Comparison of ENCODE assay signal across 10 mouse cellular contexts in genomic region chr8:45109371-45110063, GRCm38 (mm10). TPM values are rescaled to one million over a fixed set of nuclear protein-coding genes. Genes with fewer than 3 reads are reported as not detected.
A peak's percentile ranks its signal among the peaks of the same experiment; 100 is the strongest.
DNase-seq lines count a peak whose midpoint lies in the region; ATAC-seq and TF ChIP-seq lines count a peak whose summit lies in the region.
"Had no signal": no experiment of that assay in that cellular context is flagged by ENCODE, and none has a peak within 500 bp of the region (broad histone marks: within the 10 kb centered on the region; RNA-seq: fewer than 3 reads in every experiment).

No protein-coding gene starts in this region.

- H3K9me3 ChIP-seq in kidney, embryonic 14.5 days (ENCODE audit: control insufficient read depth, low read length): no peaks in the 10 kb centered on the region
- no peaks in the 10 kb centered on the region for H3K9me3 ChIP-seq in midbrain, embryonic 16.5 days (replicated peaks; ENCODE audit: control insufficient read depth, low read length, poor library complexity, severe bottlenecking)

- no peak for DNase-seq in kidney, postnatal 14 days
- peak; percentile 33 to 78 for DNase-seq in layer of hippocampus, adult 18-20 months (ENCODE audit: low spot score in 2 of 2)
- no peak for DNase-seq in urinary bladder, postnatal 25 days (ENCODE audit: low spot score)
- no peak for DNase-seq in B cell, adult 2 months
- no peak for DNase-seq in kidney, adult 9 months

- H3K4me1 ChIP-seq in kidney, embryonic 14.5 days (ENCODE audit: control insufficient read depth, insufficient read depth, low read length): no peaks in the 10 kb centered on the region
- 0 out of 2 replicates have a peak, but pooled peaks cover 2% of the 10 kb centered on the region for H3K4me1 ChIP-seq in embryonic fibroblast, embryonic 13.5 days (ENCODE audit: control insufficient read depth, insufficient read depth, low read length)
- peaks cover 7% of the 10 kb centered on the region; the same call in 1 of the 2 replicates for H3K4me1 ChIP-seq in midbrain, embryonic 16.5 days (ENCODE audit: control insufficient read depth, insufficient read depth, low read length)

- TF ChIP-seq CTCF in embryonic fibroblast, embryonic 13.5 days (IDR thresholded peaks at IDR 0.05; ENCODE audit: borderline replicate concordance, insufficient read depth, low read length): no peak

- H3K36me3 ChIP-seq in kidney, embryonic 14.5 days (ENCODE audit: control insufficient read depth, insufficient read depth, low read length): no peaks in the 10 kb centered on the region
- no peaks in the 10 kb centered on the region for H3K36me3 ChIP-seq in midbrain, embryonic 16.5 days (ENCODE audit: control insufficient read depth, insufficient read depth, low read length)

- H3K4me2 ChIP-seq in kidney, embryonic 14.5 days (replicated peaks; ENCODE audit: low read depth, low read length): peak overlapping the region; percentile 39
- peak overlapping the region; percentile 71 for H3K4me2 ChIP-seq in midbrain, embryonic 16.5 days (ENCODE audit: low read length)

- peaks cover 3% of the 10 kb centered on the region; the same call in 1 of the 2 replicates for H3K27me3 ChIP-seq in kidney, embryonic 14.5 days (ENCODE audit: control insufficient read depth, insufficient read depth, low read length)
- no peaks in the 10 kb centered on the region for H3K27me3 ChIP-seq in midbrain, embryonic 16.5 days (ENCODE audit: control insufficient read depth, insufficient read depth, low read depth, low read length)

- WGBS in kidney, embryonic 14.5 days: 27% methylated on average over 13 of the region's 13 CpGs
- 25% methylated on average over 13 of the region's 13 CpGs for WGBS in midbrain, embryonic 16.5 days

- no peak for TF ChIP-seq POLR2A in embryonic fibroblast, embryonic 13.5 days (IDR thresholded peaks at IDR 0.05; ENCODE audit: low read depth, low read length)

- no peak overlapping the region for H3K9ac ChIP-seq in kidney, embryonic 14.5 days (ENCODE audit: low read depth, low read length)
- peak overlapping the region; percentile 54 for H3K9ac ChIP-seq in midbrain, embryonic 16.5 days (ENCODE audit: low read depth, low read length)

- peak overlapping the region; percentile 28; the same call in 1 of the 2 replicates for H3K4me3 ChIP-seq in kidney, embryonic 14.5 days (ENCODE audit: low read length)
- H3K4me3 ChIP-seq in embryonic fibroblast, embryonic 13.5 days (ENCODE audit: insufficient read depth, low read length): peak overlapping the region; percentile 29; the same call in 1 of the 2 replicates
- peak overlapping the region; percentile 36 for H3K4me3 ChIP-seq in midbrain, embryonic 16.5 days (ENCODE audit: low read depth, low read length)

- no peak overlapping the region for H3K27ac ChIP-seq in kidney, embryonic 14.5 days (ENCODE audit: low read depth, low read length)
- H3K27ac ChIP-seq in embryonic fibroblast, embryonic 13.5 days (ENCODE audit: insufficient read depth, low read length): no peak overlapping the region
- H3K27ac ChIP-seq in midbrain, embryonic 16.5 days (ENCODE audit: low read length): 0 out of 2 replicates have a peak overlapping the region, but pooled peaks have one; percentile 28

- ATAC-seq in kidney, embryonic 14.5 days (ENCODE audit: low FRiP score, low TSS enrichment): peak; percentile 73; the same call in 1 of the 2 replicates
- peak; percentile 88 for ATAC-seq in midbrain, embryonic 16.5 days

RNA-seq across cellular contexts. Expression of gene Mtnr1a, which starts 40.6 kb away (rescaled TPM):
- polyA plus RNA-seq in kidney, embryonic 14.5 days (2014; fragmentation: Nextera tagmentation; extraction: Ambion mirVana): not detected in 2 replicates
- 0.76 TPM in 1 of 2 replicates, not detected in the other for polyA plus RNA-seq in embryonic fibroblast, embryonic 13.5 days (2011; ENCODE audit: insufficient read length, low read depth, missing spikeins)
- not detected for total RNA-seq in layer of hippocampus, adult 18-20 months (2021)
- 0.23 and 0.57 TPM in 2 replicates for polyA plus RNA-seq in midbrain, embryonic 16.5 days (2015; fragmentation: Nextera tagmentation; extraction: Ambion mirVana)
- total RNA-seq: heart, postnatal 10 days; MEL had no signal

Comparison
In these comparisons a context has a peak if more than half of its experiments do, and no peak if none do; other contexts are left out.
1. DNase-seq: peak in layer of hippocampus, adult 18-20 months (2 of 2); none in kidney, postnatal 14 days (single experiment), urinary bladder, postnatal 25 days (single experiment), B cell, adult 2 months (0 of 2) and kidney, adult 9 months (single experiment).
2. Peak in every context shown above with its lines, with median percentiles within 50 percentile points of each other: H3K4me3 ChIP-seq.